ENCODE assay signal across 14 mouse cellular contexts in genomic region chr6:32437219-32437618, GRCm38 (mm10).
DNase-seq lines count a peak whose midpoint lies in the region; ATAC-seq and TF ChIP-seq lines count a peak whose summit lies in the region.
"Had no signal": no experiment of that assay in that cellular context is flagged by ENCODE, and none has a peak within 500 bp of the region (broad histone marks: within the 10 kb centered on the region; RNA-seq: fewer than 3 reads in every experiment).

No protein-coding gene starts in this region.

- intact Hi-C loops in heart, adult 2 months (cut with DNase I): no loop called here
- intact Hi-C loops in heart, postnatal 10 days (cut with DNase I): no loop called here

- H3K4me3 ChIP-seq in kidney, embryonic 14.5 days (ENCODE audit: low read length): no peak overlapping the region
- no peak overlapping the region for H3K4me3 ChIP-seq in heart, adult 2 months
- no peak overlapping the region for H3K4me3 ChIP-seq in lung, postnatal 0 days (ENCODE audit: low read depth, low read length)
- H3K4me3 ChIP-seq: kidney, embryonic 15.5 days; liver, embryonic 13.5 days had no signal

- no peak overlapping the region for H3K4me2 ChIP-seq in kidney, embryonic 14.5 days (replicated peaks; ENCODE audit: low read depth, low read length)
- H3K4me2 ChIP-seq in lung, postnatal 0 days (replicated peaks; ENCODE audit: low read depth, low read length): no peak overlapping the region
- H3K4me2 ChIP-seq: kidney, embryonic 15.5 days; liver, embryonic 13.5 days had no signal

- ATAC-seq in kidney, embryonic 14.5 days (ENCODE audit: low FRiP score, low TSS enrichment): no peak
- ATAC-seq in lung, postnatal 0 days: peak; percentile 17; the same call in 1 of the 2 replicates
- ATAC-seq: forebrain, embryonic 16.5 days had no signal

- H3K9ac ChIP-seq in kidney, embryonic 14.5 days (ENCODE audit: low read depth, low read length): no peak overlapping the region
- H3K9ac ChIP-seq in heart, adult 2 months (ENCODE audit: low read depth, low read length): no peak overlapping the region
- H3K9ac ChIP-seq in lung, postnatal 0 days (replicated peaks; ENCODE audit: low read depth): no peak overlapping the region
- H3K9ac ChIP-seq: kidney, embryonic 15.5 days; liver, embryonic 13.5 days had no signal

- H3K4me1 ChIP-seq in kidney, embryonic 14.5 days (ENCODE audit: control insufficient read depth, insufficient read depth, low read length): no peaks in the 10 kb centered on the region
- H3K4me1 ChIP-seq in heart, adult 2 months (ENCODE audit: control insufficient read depth, insufficient read depth, low read length): peaks cover 11% of the 10 kb centered on the region
- H3K4me1 ChIP-seq in lung, postnatal 0 days (ENCODE audit: insufficient read depth, low read depth, low read length): no peaks in the 10 kb centered on the region; the same call in 1 of the 2 replicates
- H3K4me1 ChIP-seq: kidney, embryonic 15.5 days; liver, embryonic 13.5 days had no signal

- no peak for TF ChIP-seq EP300 in heart, adult 2 months (IDR thresholded peaks at IDR 0.05; ENCODE audit: insufficient read depth, low read depth, low read length)
- no peak for TF ChIP-seq EP300 in lung, postnatal 0 days (IDR thresholded peaks at IDR 0.05)

- H3K36me3 ChIP-seq in kidney, embryonic 14.5 days (ENCODE audit: control insufficient read depth, insufficient read depth, low read length): no peaks in the 10 kb centered on the region
- H3K36me3 ChIP-seq in heart, adult 2 months (ENCODE audit: control insufficient read depth, insufficient read depth, low read length): no peaks in the 10 kb centered on the region; the same call in 1 of the 2 replicates
- H3K36me3 ChIP-seq in lung, postnatal 0 days (ENCODE audit: insufficient read depth, low read length): no peaks in the 10 kb centered on the region
- H3K36me3 ChIP-seq: kidney, embryonic 15.5 days; liver, embryonic 13.5 days had no signal

- peak; percentile 12 for DNase-seq in kidney, postnatal 10 days
- peak; percentile 24 for DNase-seq in heart, adult 2 months
- peak; percentile 37 to 40 for DNase-seq in heart, postnatal 10 days
- DNase-seq in lung, postnatal 0 days (ENCODE audit: low spot score): no peak
- DNase-seq in cerebellum, adult 9-10 months: no peak
- no peak for DNase-seq in MN1 (ENCODE audit: low spot score)
- no peak for DNase-seq in spleen, adult 12 weeks (ENCODE audit: low spot score)
- DNase-seq: adrenal gland, postnatal 25 days; B cell, adult 2 months; liver, embryonic 13.5 days; spleen, adult 18-20 months had no signal

- no peak for TF ChIP-seq POLR2A in heart, adult 2 months (IDR thresholded peaks at IDR 0.05; ENCODE audit: insufficient read depth, low read depth, low read length)

- H3K9me3 ChIP-seq in kidney, embryonic 14.5 days (ENCODE audit: control insufficient read depth, low read length): no peaks in the 10 kb centered on the region
- no peaks in the 10 kb centered on the region for H3K9me3 ChIP-seq in lung, postnatal 0 days (ENCODE audit: low read length)
- H3K9me3 ChIP-seq: kidney, embryonic 15.5 days; liver, embryonic 13.5 days had no signal

- H3K27ac ChIP-seq in kidney, embryonic 14.5 days (ENCODE audit: low read depth, low read length): no peak overlapping the region
- peak overlapping the region; percentile 31 for H3K27ac ChIP-seq in heart, adult 2 months
- H3K27ac ChIP-seq in lung, postnatal 0 days (ENCODE audit: low read length): no peak overlapping the region
- H3K27ac ChIP-seq: kidney, embryonic 15.5 days; liver, embryonic 13.5 days had no signal

- H3K79me2 ChIP-seq in heart, adult 2 months (replicated peaks; ENCODE audit: control insufficient read depth, insufficient read depth, low read length): no peaks in the 10 kb centered on the region; the same call in 1 of the 2 replicates

- 65% methylated on average over 6 of the region's 6 CpGs for WGBS in kidney, embryonic 14.5 days
- WGBS in heart, adult 2 months: 29% methylated on average over 6 of the region's 6 CpGs
- WGBS in lung, postnatal 0 days: 41% methylated on average over 6 of the region's 6 CpGs

- H3K27me3 ChIP-seq in kidney, embryonic 14.5 days (ENCODE audit: control insufficient read depth, insufficient read depth, low read length): no peaks in the 10 kb centered on the region
- no peaks in the 10 kb centered on the region for H3K27me3 ChIP-seq in heart, adult 2 months (ENCODE audit: control insufficient read depth, insufficient read depth, low read length)
- no peaks in the 10 kb centered on the region for H3K27me3 ChIP-seq in lung, postnatal 0 days (replicated peaks; ENCODE audit: insufficient read depth, low read length)
- H3K27me3 ChIP-seq: kidney, embryonic 15.5 days; liver, embryonic 13.5 days had no signal

- no peak for TF ChIP-seq CTCF in heart, adult 2 months (IDR thresholded peaks at IDR 0.05)
- no peak for TF ChIP-seq CTCF in lung, postnatal 0 days (IDR thresholded peaks at IDR 0.05)

Comparison
In these comparisons a context has a peak if more than half of its experiments do, and no peak if none do; other contexts are left out.
1. DNase-seq: peak in kidney, postnatal 10 days (single experiment), heart, adult 2 months (2 of 2) and heart, postnatal 10 days (2 of 2); none in lung, postnatal 0 days (single experiment), cerebellum, adult 9-10 months (single experiment), MN1 (single experiment) and spleen, adult 12 weeks (single experiment).